Mouse (Mus musculus): Measurements from ENCODE around the gene Dld. TPM values are rescaled to one million over a fixed set of nuclear protein-coding genes. Genes with fewer than 3 reads are reported as not detected.

Gene Dld
- polyA plus RNA-seq, 1 experiment: 109 TPM

GRCm38 (mm10) chr12:31380878-31381277 lies 29.6 kb upstream of the Dld start:
- TF ChIP-seq CTCF (IDR thresholded peaks at IDR 0.05; ENCODE audit: borderline replicate concordance, insufficient read depth, low read depth, low read length) (no peak), POLR2A (IDR thresholded peaks at IDR 0.05; ENCODE audit: borderline replicate concordance, insufficient read depth, low read length) (no peak)
- no peaks in the 10 kb centered on the region; the same call in 1 of the 2 replicates for H3K27me3 ChIP-seq (ENCODE audit: control insufficient read depth, insufficient read depth, low read length)
- H3K27ac ChIP-seq (ENCODE audit: insufficient read depth, low read length): no peak overlapping the region
- no peak overlapping the region for H3K4me3 ChIP-seq (replicated peaks; ENCODE audit: insufficient read depth, low read depth, low read length)
- WGBS: 7% methylated on average over 2 of the region's 2 CpGs
- no peak for DNase-seq
- no peaks in the 10 kb centered on the region for H3K4me1 ChIP-seq (ENCODE audit: control insufficient read depth, insufficient read depth, low read length)

- 78% methylated on average over 11 of the region's 11 CpGs for WGBS
Observed at GRCm38 (mm10) chr12:31377241-31377640, 26.0 kb upstream of the Dld start.

DNA sequence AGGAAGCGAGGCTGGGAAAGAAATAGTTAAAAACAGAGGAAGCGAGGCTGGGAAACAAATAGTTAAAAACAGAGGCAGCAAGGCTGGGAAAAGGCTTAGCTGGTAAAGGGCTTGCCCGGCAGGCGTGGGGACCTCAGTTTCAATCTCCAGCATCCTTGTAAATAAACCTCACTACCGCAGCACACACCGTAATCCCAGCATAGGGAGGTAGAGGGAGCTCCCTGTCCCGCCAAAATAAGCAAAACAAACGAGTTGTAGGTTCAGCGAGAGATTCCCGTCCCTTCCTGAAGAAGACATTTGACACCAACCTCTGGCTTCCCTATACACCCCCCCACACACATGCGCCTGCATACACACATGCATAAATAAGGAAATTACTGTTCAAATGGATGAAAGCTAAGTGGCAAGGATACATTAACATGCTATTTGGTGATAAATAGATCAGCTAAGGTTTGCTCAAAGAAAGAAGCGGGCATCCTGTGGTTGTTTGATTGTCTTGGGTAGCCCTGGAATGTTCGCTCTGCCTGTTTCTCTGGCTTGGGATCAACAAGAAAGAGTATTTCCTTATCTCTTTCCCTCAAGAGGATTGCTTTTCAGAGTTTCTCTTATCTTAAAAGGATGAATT lies 25.2 kb upstream of the Dld start:
- H3K4me1 ChIP-seq (ENCODE audit: control insufficient read depth, insufficient read depth, low read length): no peaks in the 10 kb centered on the region
- no peak overlapping the region for H3K27ac ChIP-seq (ENCODE audit: insufficient read depth, low read length)
- DNase-seq: no peak
- no peaks in the 10 kb centered on the region for H3K27me3 ChIP-seq (ENCODE audit: control insufficient read depth, insufficient read depth, low read length)
- 14% methylated on average over 13 of the region's 13 CpGs for WGBS
- no peak overlapping the region for H3K4me3 ChIP-seq (replicated peaks; ENCODE audit: insufficient read depth, low read depth, low read length)
- peak; percentile 36; the same call in 1 of the 2 replicates for TF ChIP-seq CTCF (IDR thresholded peaks at IDR 0.05; ENCODE audit: borderline replicate concordance, insufficient read depth, low read depth, low read length)
- no peak for TF ChIP-seq POLR2A (IDR thresholded peaks at IDR 0.05; ENCODE audit: borderline replicate concordance, insufficient read depth, low read length)

More at GRCm38 (mm10) chr12:31377241-31377640, 26.0 kb upstream of the Dld start:
- Histone ChIP-seq H3K4me1 (ENCODE audit: control insufficient read depth, insufficient read depth, low read length) (no peaks in the 10 kb centered on the region), H3K27ac (ENCODE audit: insufficient read depth, low read length) (no peak overlapping the region), H3K27me3 (ENCODE audit: control insufficient read depth, insufficient read depth, low read length) (no peaks in the 10 kb centered on the region), H3K4me3 (replicated peaks; ENCODE audit: insufficient read depth, low read depth, low read length) (no peak overlapping the region)
- DNase-seq: no peak
- TF ChIP-seq CTCF (IDR thresholded peaks at IDR 0.05; ENCODE audit: borderline replicate concordance, insufficient read depth, low read depth, low read length): no peak
- TF ChIP-seq POLR2A (IDR thresholded peaks at IDR 0.05; ENCODE audit: borderline replicate concordance, insufficient read depth, low read length): no peak

DNA sequence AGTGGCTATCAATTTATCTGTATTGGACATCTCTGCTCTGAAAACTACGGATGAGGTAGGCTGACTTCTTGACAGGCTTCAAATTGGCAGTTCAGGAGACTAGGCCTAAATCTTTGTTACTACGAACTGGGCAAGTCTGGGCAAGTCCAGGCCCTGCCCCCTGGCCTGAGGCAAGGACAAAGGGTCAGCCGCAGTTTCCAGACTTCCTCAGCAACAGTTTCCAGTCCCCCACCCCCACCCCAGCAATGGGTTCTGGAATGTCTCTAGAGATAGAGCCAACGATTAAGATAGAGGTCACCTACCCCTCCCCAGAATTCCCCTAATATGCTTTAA lies 24.0 kb upstream of the Dld start:
- TF ChIP-seq POLR2A (IDR thresholded peaks at IDR 0.05; ENCODE audit: borderline replicate concordance, insufficient read depth, low read length) (no peak), CTCF (IDR thresholded peaks at IDR 0.05; ENCODE audit: borderline replicate concordance, insufficient read depth, low read depth, low read length) (no peak)
- Histone ChIP-seq H3K4me3 (replicated peaks; ENCODE audit: insufficient read depth, low read depth, low read length) (no peak overlapping the region), H3K27ac (ENCODE audit: insufficient read depth, low read length) (no peak overlapping the region), H3K27me3 (ENCODE audit: control insufficient read depth, insufficient read depth, low read length) (no peaks in the 10 kb centered on the region), H3K4me1 (ENCODE audit: control insufficient read depth, insufficient read depth, low read length) (no peaks in the 10 kb centered on the region)
- DNase-seq: no peak
- 71% methylated on average over 4 of the region's 4 CpGs for WGBS

DNA sequence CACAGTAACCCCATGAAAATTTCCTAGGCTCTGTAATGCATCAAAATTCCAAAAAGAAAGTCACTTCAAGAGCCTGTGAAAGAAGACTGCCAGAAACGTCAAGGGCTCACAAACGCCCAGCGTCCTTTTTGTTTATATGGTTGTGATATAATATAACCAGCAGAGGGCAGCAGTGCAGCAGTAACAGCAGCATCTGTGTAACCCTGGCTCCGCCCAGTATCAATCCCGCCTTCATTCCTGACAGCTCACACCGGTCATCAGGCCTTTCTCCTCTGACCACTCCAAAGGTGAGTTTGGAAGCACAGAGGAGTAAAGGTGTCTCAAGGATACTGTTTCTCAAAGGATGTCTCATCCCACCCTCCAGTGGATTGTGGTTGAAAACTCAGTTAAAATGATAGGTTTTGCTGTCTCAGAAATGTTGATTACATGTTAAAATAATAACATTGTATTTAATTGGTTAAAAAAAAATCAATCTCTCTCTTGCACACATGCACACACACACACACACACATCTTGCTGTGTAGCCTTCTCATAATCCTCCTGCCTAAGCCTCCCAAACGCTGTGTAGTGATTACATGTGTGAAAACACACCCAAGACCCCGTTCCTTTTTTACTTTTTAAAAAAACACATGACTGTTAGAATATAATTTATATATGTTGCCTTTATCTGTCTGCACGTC lies 23.5 kb upstream of the Dld start:
- Histone ChIP-seq H3K27me3 (ENCODE audit: control insufficient read depth, insufficient read depth, low read length) (no peaks in the 10 kb centered on the region), H3K4me3 (replicated peaks; ENCODE audit: insufficient read depth, low read depth, low read length) (peak overlapping the region; percentile 15), H3K27ac (ENCODE audit: insufficient read depth, low read length) (no peak overlapping the region), H3K4me1 (ENCODE audit: control insufficient read depth, insufficient read depth, low read length) (no peaks in the 10 kb centered on the region)
- WGBS: 32% methylated on average over 9 of the region's 9 CpGs
- no peak for TF ChIP-seq POLR2A (IDR thresholded peaks at IDR 0.05; ENCODE audit: borderline replicate concordance, insufficient read depth, low read length)
- peak; percentile 66; the same call in 1 of the 2 replicates for TF ChIP-seq CTCF (IDR thresholded peaks at IDR 0.05; ENCODE audit: borderline replicate concordance, insufficient read depth, low read depth, low read length)
- DNase-seq: peak; percentile 49 to 70

DNA sequence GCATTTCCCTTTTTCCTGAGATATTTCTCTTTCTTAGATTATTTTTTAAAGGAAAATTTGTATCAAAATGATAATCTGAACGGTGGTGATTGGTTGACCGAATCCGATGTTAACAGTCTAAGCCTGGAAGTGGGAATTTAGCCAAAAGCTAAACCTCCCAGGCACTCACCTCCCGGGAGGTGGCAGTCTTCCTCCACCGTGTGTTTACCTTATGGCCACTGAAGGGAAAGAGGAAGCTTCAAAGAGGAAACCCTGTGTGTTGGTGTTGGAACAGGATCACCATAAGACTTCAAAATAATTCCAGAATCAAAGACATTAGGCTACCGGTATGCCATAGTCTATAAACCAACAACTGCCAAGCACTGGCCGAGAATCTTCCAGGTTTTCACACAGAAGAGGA lies 18.4 kb upstream of the Dld start:
- Histone ChIP-seq H3K4me1 (ENCODE audit: control insufficient read depth, insufficient read depth, low read length) (no peaks in the 10 kb centered on the region), H3K27me3 (ENCODE audit: control insufficient read depth, insufficient read depth, low read length) (no peaks in the 10 kb centered on the region), H3K27ac (ENCODE audit: insufficient read depth, low read length) (no peak overlapping the region), H3K4me3 (replicated peaks; ENCODE audit: insufficient read depth, low read depth, low read length) (no peak overlapping the region)
- no peak for DNase-seq
- TF ChIP-seq CTCF (IDR thresholded peaks at IDR 0.05; ENCODE audit: borderline replicate concordance, insufficient read depth, low read depth, low read length) (no peak), POLR2A (IDR thresholded peaks at IDR 0.05; ENCODE audit: borderline replicate concordance, insufficient read depth, low read length) (no peak)
- 62% methylated on average over 7 of the region's 7 CpGs for WGBS

- WGBS: 98% methylated on average over 1 of the region's 1 CpGs
- TF ChIP-seq CTCF (IDR thresholded peaks at IDR 0.05; ENCODE audit: borderline replicate concordance, insufficient read depth, low read depth, low read length): no peak
- TF ChIP-seq POLR2A (IDR thresholded peaks at IDR 0.05; ENCODE audit: borderline replicate concordance, insufficient read depth, low read length): no peak
- no peak overlapping the region for H3K4me3 ChIP-seq (replicated peaks; ENCODE audit: insufficient read depth, low read depth, low read length)
- no peaks in the 10 kb centered on the region for H3K27me3 ChIP-seq (ENCODE audit: control insufficient read depth, insufficient read depth, low read length)
- DNase-seq: no peak
- no peak overlapping the region for H3K27ac ChIP-seq (ENCODE audit: insufficient read depth, low read length)
- H3K4me1 ChIP-seq (ENCODE audit: control insufficient read depth, insufficient read depth, low read length): no peaks in the 10 kb centered on the region
Observed at GRCm38 (mm10) chr12:31369118-31369517, 17.9 kb upstream of the Dld start.

- no peaks in the 10 kb centered on the region for H3K4me1 ChIP-seq (ENCODE audit: control insufficient read depth, insufficient read depth, low read length)
- TF ChIP-seq CTCF (IDR thresholded peaks at IDR 0.05; ENCODE audit: borderline replicate concordance, insufficient read depth, low read depth, low read length): no peak
- TF ChIP-seq POLR2A (IDR thresholded peaks at IDR 0.05; ENCODE audit: borderline replicate concordance, insufficient read depth, low read length): no peak
Observed at GRCm38 (mm10) chr12:31367721-31368120, 16.5 kb upstream of the Dld start.

More at GRCm38 (mm10) chr12:31367721-31368120, 16.5 kb upstream of the Dld start:
- Histone ChIP-seq H3K27ac (ENCODE audit: insufficient read depth, low read length) (no peak overlapping the region), H3K27me3 (ENCODE audit: control insufficient read depth, insufficient read depth, low read length) (no peaks in the 10 kb centered on the region), H3K4me3 (replicated peaks; ENCODE audit: insufficient read depth, low read depth, low read length) (no peak overlapping the region)
- no peak for DNase-seq
- WGBS: 80% methylated on average over 5 of the region's 5 CpGs

Measured in cerebellum, adult 2 months (tissue).